In genomic region chr7:116132078-116132477, GRCm38 (mm10) we compare ENCODE assay signal across 8 mouse cellular contexts. TPM values are rescaled to one million over a fixed set of nuclear protein-coding genes. Genes with fewer than 3 reads are reported as not detected.
DNase-seq lines count a peak whose midpoint lies in the region; ATAC-seq lines count a peak whose summit lies in the region.

No protein-coding gene starts in this region.

- DNase-seq in A20 (ENCODE audit: low read depth, low spot score), result peak; percentile 57
- peak; percentile 75 for DNase-seq in adrenal gland, postnatal 25 days
- peak; percentile 85 for DNase-seq in embryonic facial prominence, embryonic 11.5 days (ENCODE audit: low spot score)
- DNase-seq in heart, adult 8-10 months (ENCODE audit: low spot score), result peak; percentile 79
- peak; percentile 86 for DNase-seq in kidney, adult 9 months
- peak; percentile 81 for DNase-seq in neural tube, embryonic 10.5 days (ENCODE audit: extremely low spot score, low spot score)
- peak; percentile 49 for DNase-seq in telencephalon, adult 2 months (ENCODE audit: low read depth, low spot score)

- no peak overlapping the region for H3K27ac ChIP-seq in embryonic facial prominence, embryonic 11.5 days (replicated peaks; ENCODE audit: low read depth, low read length)
- no peak overlapping the region for H3K27ac ChIP-seq in limb, embryonic 13.5 days

- H3K4me2 ChIP-seq in embryonic facial prominence, embryonic 11.5 days (ENCODE audit: low read depth, low read length), result no peak overlapping the region
- no peak overlapping the region for H3K4me2 ChIP-seq in limb, embryonic 13.5 days (replicated peaks)

- H3K9ac ChIP-seq in embryonic facial prominence, embryonic 11.5 days (replicated peaks; ENCODE audit: low read length), result no peak overlapping the region
- peak overlapping the region; percentile 4; the same call in 1 of the 2 replicates for H3K9ac ChIP-seq in limb, embryonic 13.5 days

- H3K9me3 ChIP-seq in embryonic facial prominence, embryonic 11.5 days (replicated peaks; ENCODE audit: control insufficient read depth, low read length), result no peaks in the 10 kb centered on the region
- H3K9me3 ChIP-seq in limb, embryonic 13.5 days, result no peaks in the 10 kb centered on the region

- ATAC-seq in embryonic facial prominence, embryonic 11.5 days (replicated peaks; ENCODE audit: insufficient number of reproducible peaks, low FRiP score, low TSS enrichment, low read depth), result peak; percentile 46; the same call in 1 of the 2 replicates
- no peak for ATAC-seq in limb, embryonic 13.5 days (ENCODE audit: low FRiP score, low read depth)

- no peaks in the 10 kb centered on the region for H3K27me3 ChIP-seq in embryonic facial prominence, embryonic 11.5 days (ENCODE audit: control insufficient read depth, insufficient read depth, low read length)
- no peaks in the 10 kb centered on the region for H3K27me3 ChIP-seq in limb, embryonic 13.5 days

- WGBS in embryonic facial prominence, embryonic 11.5 days, result 3% methylated on average over 5 of the region's 5 CpGs
- 3% methylated on average over 5 of the region's 5 CpGs for WGBS in limb, embryonic 13.5 days

- no peaks in the 10 kb centered on the region for H3K36me3 ChIP-seq in embryonic facial prominence, embryonic 11.5 days (replicated peaks; ENCODE audit: control insufficient read depth, insufficient read depth, low read depth, low read length)
- 0 out of 2 replicates have a peak, but pooled peaks cover 5% of the 10 kb centered on the region for H3K36me3 ChIP-seq in limb, embryonic 13.5 days

- H3K4me1 ChIP-seq in embryonic facial prominence, embryonic 11.5 days (ENCODE audit: control insufficient read depth, insufficient read depth, low read length), result no peaks in the 10 kb centered on the region
- H3K4me1 ChIP-seq in limb, embryonic 13.5 days, result peaks cover 13% of the 10 kb centered on the region; the same call in 1 of the 2 replicates

- H3K4me3 ChIP-seq in embryonic facial prominence, embryonic 11.5 days (ENCODE audit: low read depth, low read length), result no peak overlapping the region
- no peak overlapping the region for H3K4me3 ChIP-seq in limb, embryonic 13.5 days

RNA-seq across cellular contexts. Expression of gene Gm4353, which starts 47.6 kb away (rescaled TPM):
- 3.9 and 4.2 TPM in 2 replicates for total RNA-seq in adrenal gland, postnatal 25 days (2021)
- 0.72 and 1.0 TPM in 2 replicates for polyA plus RNA-seq in embryonic facial prominence, embryonic 11.5 days (2014; fragmentation: Nextera tagmentation; extraction: Ambion mirVana)
- 1 to 10 TPM in 2 of 4 experiments, under 1 TPM in 2; 0.57 to 1.3 (median 0.98) TPM for total RNA-seq in heart, adult 8-10 months (2022)
- polyA plus RNA-seq in limb, embryonic 13.5 days (2015; fragmentation: Nextera tagmentation; extraction: Ambion mirVana), result 1.6 and 1.7 TPM in 2 replicates
